Mouse (Mus musculus): ENCODE results near the gene Fndc11. TPM values are rescaled to one million over a fixed set of nuclear protein-coding genes. Genes with fewer than 3 reads are reported as not detected.

The Fndc11 gene
- polyA plus RNA-seq (2012; rRNA removed), result 0.46 TPM in 1 of 2 replicates, not detected in the other

GRCm38 (mm10) chr2:181219538-181220216 is at the start of gene Fndc11:
Gene Fndc11 (plus strand): TSS chr2:181220013.
- 3% methylated on average over 25 of the region's 25 CpGs for WGBS
- no peak within 1 kb of the TSS for H3K27ac ChIP-seq (ENCODE audit: insufficient read depth, low read length)

DNA sequence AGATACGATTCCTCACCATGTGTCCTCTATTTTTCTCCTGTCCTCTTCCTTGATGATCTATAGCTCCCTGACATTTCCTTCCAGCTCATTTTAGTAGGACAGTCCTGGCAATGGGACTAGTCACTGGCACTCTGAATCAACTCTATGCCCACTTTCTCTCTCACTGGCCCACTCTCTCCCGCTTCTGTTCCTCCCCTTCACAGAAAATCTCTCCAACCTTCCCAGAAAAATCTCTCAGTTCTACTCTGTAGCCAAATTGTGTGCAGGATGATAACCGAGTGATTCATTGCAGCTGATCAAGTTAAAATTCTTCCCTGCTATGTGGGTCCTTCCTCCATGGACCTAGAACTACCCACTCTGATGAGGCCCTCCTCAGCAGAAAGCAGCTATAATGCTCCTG is 45.2 kb upstream of the Fndc11 start:
- Histone ChIP-seq H3K4me1 (ENCODE audit: control insufficient read depth, insufficient read depth, low read length) (no peaks in the 10 kb centered on the region), H3K27ac (ENCODE audit: insufficient read depth, low read length) (no peak overlapping the region), H3K27me3 (ENCODE audit: control insufficient read depth, insufficient read depth, low read length) (no peaks in the 10 kb centered on the region), H3K4me3 (replicated peaks; ENCODE audit: insufficient read depth, low read depth, low read length) (no peak overlapping the region)
- WGBS, result 90% methylated on average over 3 of the region's 3 CpGs
- no peak for DNase-seq
- no peak for TF ChIP-seq CTCF (IDR thresholded peaks at IDR 0.05; ENCODE audit: borderline replicate concordance, insufficient read depth, low read depth, low read length)
- no peak for TF ChIP-seq POLR2A (IDR thresholded peaks at IDR 0.05; ENCODE audit: borderline replicate concordance, insufficient read depth, low read length)

More at GRCm38 (mm10) chr2:181219538-181220216, at the start of gene Fndc11:
- DNase-seq, result peak; percentile 71
- no peak; the same call in 1 of the 2 replicates for TF ChIP-seq CTCF (IDR thresholded peaks at IDR 0.05; ENCODE audit: borderline replicate concordance, insufficient read depth, low read depth, low read length)
- TF ChIP-seq POLR2A (IDR thresholded peaks at IDR 0.05; ENCODE audit: borderline replicate concordance, insufficient read depth, low read length), result no peak
- peaks cover 6% of the 10 kb centered on the region; the same call in 1 of the 2 replicates for H3K4me1 ChIP-seq (ENCODE audit: control insufficient read depth, insufficient read depth, low read length)
- H3K4me3 ChIP-seq (replicated peaks; ENCODE audit: insufficient read depth, low read depth, low read length), result peak within 1 kb of the TSS; percentile 29
- no peaks in the 10 kb centered on the region for H3K27me3 ChIP-seq (ENCODE audit: control insufficient read depth, insufficient read depth, low read length)

DNA sequence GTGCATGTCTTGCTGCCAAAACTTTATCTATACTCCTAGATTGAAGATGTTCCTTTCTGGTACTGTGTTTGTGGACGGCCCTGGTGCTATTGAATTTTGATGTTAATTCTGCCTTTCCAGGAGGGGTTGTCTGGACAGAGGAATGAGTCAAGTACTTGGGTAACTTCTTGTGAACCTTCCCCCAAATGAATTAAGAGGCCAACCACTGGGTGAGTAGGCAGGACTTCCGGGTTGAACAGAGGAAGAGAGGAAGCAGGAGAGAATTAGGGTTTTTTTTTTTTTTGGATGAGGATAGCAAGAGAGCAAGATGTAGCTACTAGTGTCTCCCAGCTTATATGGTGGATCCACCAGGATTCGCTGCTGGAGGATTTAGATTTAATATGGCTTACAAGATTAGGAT is 41.8 kb upstream of the Fndc11 start:
- Histone ChIP-seq H3K4me1 (ENCODE audit: control insufficient read depth, insufficient read depth, low read length) (no peaks in the 10 kb centered on the region), H3K4me3 (replicated peaks; ENCODE audit: insufficient read depth, low read depth, low read length) (no peak overlapping the region), H3K27me3 (ENCODE audit: control insufficient read depth, insufficient read depth, low read length) (no peaks in the 10 kb centered on the region), H3K27ac (ENCODE audit: insufficient read depth, low read length) (no peak overlapping the region)
- WGBS, result 82% methylated on average over 3 of the region's 3 CpGs
- TF ChIP-seq POLR2A (IDR thresholded peaks at IDR 0.05; ENCODE audit: borderline replicate concordance, insufficient read depth, low read length) (no peak), CTCF (IDR thresholded peaks at IDR 0.05; ENCODE audit: borderline replicate concordance, insufficient read depth, low read depth, low read length) (no peak)
- no peak for DNase-seq

GRCm38 (mm10) chr2:181178471-181178870 is 41.3 kb upstream of the Fndc11 start:
- H3K4me3 ChIP-seq (replicated peaks; ENCODE audit: insufficient read depth, low read depth, low read length), result no peak overlapping the region
- WGBS, result 90% methylated on average over 5 of the region's 5 CpGs
- TF ChIP-seq POLR2A (IDR thresholded peaks at IDR 0.05; ENCODE audit: borderline replicate concordance, insufficient read depth, low read length) (no peak), CTCF (IDR thresholded peaks at IDR 0.05; ENCODE audit: borderline replicate concordance, insufficient read depth, low read depth, low read length) (no peak)
- H3K27ac ChIP-seq (ENCODE audit: insufficient read depth, low read length), result no peak overlapping the region
- no peak for DNase-seq
- H3K27me3 ChIP-seq (ENCODE audit: control insufficient read depth, insufficient read depth, low read length), result no peaks in the 10 kb centered on the region
- no peaks in the 10 kb centered on the region for H3K4me1 ChIP-seq (ENCODE audit: control insufficient read depth, insufficient read depth, low read length)

GRCm38 (mm10) chr2:181180898-181181297 is 38.9 kb upstream of the Fndc11 start:
- Histone ChIP-seq H3K27ac (ENCODE audit: insufficient read depth, low read length) (no peak overlapping the region), H3K4me3 (replicated peaks; ENCODE audit: insufficient read depth, low read depth, low read length) (no peak overlapping the region), H3K4me1 (ENCODE audit: control insufficient read depth, insufficient read depth, low read length) (no peaks in the 10 kb centered on the region), H3K27me3 (ENCODE audit: control insufficient read depth, insufficient read depth, low read length) (no peaks in the 10 kb centered on the region)
- no peak for DNase-seq
- WGBS, result 89% methylated on average over 6 of the region's 6 CpGs
- TF ChIP-seq CTCF (IDR thresholded peaks at IDR 0.05; ENCODE audit: borderline replicate concordance, insufficient read depth, low read depth, low read length) (no peak), POLR2A (IDR thresholded peaks at IDR 0.05; ENCODE audit: borderline replicate concordance, insufficient read depth, low read length) (no peak)

GRCm38 (mm10) chr2:181186635-181187034 is 33.2 kb upstream of the Fndc11 start:
- DNase-seq, result peak; percentile 90 to 93
- under 1% methylated on average over 14 of the region's 14 CpGs for WGBS
- TF ChIP-seq CTCF (IDR thresholded peaks at IDR 0.05; ENCODE audit: borderline replicate concordance, insufficient read depth, low read depth, low read length) (peak; percentile 95), POLR2A (IDR thresholded peaks at IDR 0.05; ENCODE audit: borderline replicate concordance, insufficient read depth, low read length) (peak; percentile 38; the same call in 1 of the 2 replicates)
- peak overlapping the region; percentile 81 for H3K27ac ChIP-seq (ENCODE audit: insufficient read depth, low read length)
- H3K4me3 ChIP-seq (replicated peaks; ENCODE audit: insufficient read depth, low read depth, low read length), result peak overlapping the region; percentile 76
- H3K4me1 ChIP-seq (ENCODE audit: control insufficient read depth, insufficient read depth, low read length), result peaks cover 4% of the 10 kb centered on the region; the same call in 1 of the 2 replicates
- H3K27me3 ChIP-seq (ENCODE audit: control insufficient read depth, insufficient read depth, low read length), result no peaks in the 10 kb centered on the region

- H3K27ac ChIP-seq (ENCODE audit: insufficient read depth, low read length), result peak within 1 kb of the TSS; percentile 81
- TF ChIP-seq CTCF (IDR thresholded peaks at IDR 0.05; ENCODE audit: borderline replicate concordance, insufficient read depth, low read depth, low read length) (no peak), POLR2A (IDR thresholded peaks at IDR 0.05; ENCODE audit: borderline replicate concordance, insufficient read depth, low read length) (peak; percentile 56; the same call in 1 of the 2 replicates)
- WGBS, result under 1% methylated on average over 64 of the region's 64 CpGs
- no peaks in the 10 kb centered on the region for H3K27me3 ChIP-seq (ENCODE audit: control insufficient read depth, insufficient read depth, low read length)
- H3K4me3 ChIP-seq (replicated peaks; ENCODE audit: insufficient read depth, low read depth, low read length), result peak within 1 kb of the TSS; percentile 76
- DNase-seq, result peak; percentile 88
- H3K4me1 ChIP-seq (ENCODE audit: control insufficient read depth, insufficient read depth, low read length), result peaks cover 4% of the 10 kb centered on the region; the same call in 1 of the 2 replicates
Measured at GRCm38 (mm10) chr2:181187121-181188000, 32.5 kb upstream of the Fndc11 start, which contains the start of gene Ppdpf. Gene Ppdpf (plus strand): TSS chr2:181187247.
